Mouse (Mus musculus): ENCODE measurements around the gene Wipf3.

Gene Wipf3

GRCm38 (mm10) chr6:54429447-54430194 is at the start of gene Wipf3:
TSS of gene Wipf3 (plus strand) at chr6:54429603.
- no peak for DNase-seq (ENCODE audit: low spot score in 2 of 2)

GRCm38 (mm10) chr6:54382636-54383035 is 46.8 kb upstream of the Wipf3 start:
- no peak for DNase-seq (ENCODE audit: low spot score in 2 of 2)

- DNase-seq (ENCODE audit: low spot score in 2 of 2), result no peak
Observed at GRCm38 (mm10) chr6:54383893-54384524, 45.4 kb upstream of the Wipf3 start.

- DNase-seq (ENCODE audit: low spot score in 2 of 2), result no peak
Observed at GRCm38 (mm10) chr6:54384777-54385176, 44.6 kb upstream of the Wipf3 start.

GRCm38 (mm10) chr6:54386429-54386828 is 43.0 kb upstream of the Wipf3 start:
- no peak for DNase-seq (ENCODE audit: low spot score in 2 of 2)

- no peak for DNase-seq (ENCODE audit: low spot score in 2 of 2)
Observed at GRCm38 (mm10) chr6:54387044-54387443, 42.4 kb upstream of the Wipf3 start.

GRCm38 (mm10) chr6:54387751-54388150 is 41.7 kb upstream of the Wipf3 start:
- no peak for DNase-seq (ENCODE audit: low spot score in 2 of 2)

- DNase-seq (ENCODE audit: low spot score in 2 of 2), result no peak
Observed at GRCm38 (mm10) chr6:54388690-54389275, 40.6 kb upstream of the Wipf3 start.

GRCm38 (mm10) chr6:54391765-54392164 is 37.6 kb upstream of the Wipf3 start:
- no peak for DNase-seq (ENCODE audit: low spot score in 2 of 2)

- DNase-seq (ENCODE audit: low spot score in 2 of 2), result no peak
Observed at GRCm38 (mm10) chr6:54393886-54394285, 35.5 kb upstream of the Wipf3 start.

- DNase-seq (ENCODE audit: low spot score in 2 of 2), result no peak
Observed at GRCm38 (mm10) chr6:54399194-54399923, 30.0 kb upstream of the Wipf3 start.

GRCm38 (mm10) chr6:54401503-54401902 is 27.9 kb upstream of the Wipf3 start:
- no peak for DNase-seq (ENCODE audit: low spot score in 2 of 2)

- no peak for DNase-seq (ENCODE audit: low spot score in 2 of 2)
Observed at GRCm38 (mm10) chr6:54404916-54405315, 24.5 kb upstream of the Wipf3 start.

- no peak for DNase-seq (ENCODE audit: low spot score in 2 of 2)
Observed at GRCm38 (mm10) chr6:54406116-54406515, 23.3 kb upstream of the Wipf3 start.

GRCm38 (mm10) chr6:54409271-54409670 is 20.1 kb upstream of the Wipf3 start:
- DNase-seq (ENCODE audit: low spot score in 2 of 2), result no peak

GRCm38 (mm10) chr6:54410451-54410850 is 19.0 kb upstream of the Wipf3 start:
- DNase-seq (ENCODE audit: low spot score in 2 of 2), result no peak

GRCm38 (mm10) chr6:54411591-54411990 is 17.8 kb upstream of the Wipf3 start:
- no peak for DNase-seq (ENCODE audit: low spot score in 2 of 2)

- DNase-seq (ENCODE audit: low spot score in 2 of 2), result no peak
Observed at GRCm38 (mm10) chr6:54412879-54413278, 16.5 kb upstream of the Wipf3 start.

- DNase-seq (ENCODE audit: low spot score in 2 of 2), result no peak
Observed at GRCm38 (mm10) chr6:54425230-54425629, 4.2 kb upstream of the Wipf3 start.

GRCm38 (mm10) chr6:54428850-54429446 is 455 bp upstream of the Wipf3 start:
- no peak for DNase-seq (ENCODE audit: low spot score in 2 of 2)

- DNase-seq (ENCODE audit: low spot score in 2 of 2), result no peak
Observed at GRCm38 (mm10) chr6:54430221-54430620, 818 bp downstream of the Wipf3 start.

- DNase-seq (ENCODE audit: low spot score in 2 of 2), result peak; percentile 43 to 53
Observed at GRCm38 (mm10) chr6:54431761-54432160, 2.4 kb downstream of the Wipf3 start.

Measured in frontal cortex, postnatal 25 days (tissue).